Mouse (Mus musculus): ENCODE results near the gene Sec24d. TPM values are rescaled to one million over a fixed set of nuclear protein-coding genes. Genes with fewer than 3 reads are reported as not detected.

Sec24d gene
- total RNA-seq (2021) = 10 to 100 TPM; 22.0 to 24.2 TPM
- long read RNA-seq, transcript Sec24d-201 (23 exons, 3,903 nt) = major isoform, 16 of 23 reads
- long read RNA-seq, partial matches to known transcripts = 6 of 23 reads
- long read RNA-seq, other reads (novel, unspliced or antisense) = 1 of 23 reads

GRCm38 (mm10) chr3:123266753-123267651 is at the start of gene Sec24d:
TSS of gene Sec24d (plus strand) at chr3:123267455.
- peak; percentile 66 to 87 for DNase-seq (ENCODE audit: low spot score in 2 of 2)

- no peak for DNase-seq (ENCODE audit: low spot score in 2 of 2)
Measured at GRCm38 (mm10) chr3:123218646-123219045, 48.6 kb upstream of the Sec24d start.

- DNase-seq (ENCODE audit: low spot score in 2 of 2) = no peak
Measured at GRCm38 (mm10) chr3:123227276-123227675, 40.0 kb upstream of the Sec24d start.

- DNase-seq (ENCODE audit: low spot score in 2 of 2) = no peak
Measured at GRCm38 (mm10) chr3:123231639-123232038, 35.6 kb upstream of the Sec24d start.

GRCm38 (mm10) chr3:123234191-123234836 is 32.9 kb upstream of the Sec24d start:
- peak; percentile 8 to 74 for DNase-seq (ENCODE audit: low spot score in 2 of 2)

- no peak for DNase-seq (ENCODE audit: low spot score in 2 of 2)
Measured at GRCm38 (mm10) chr3:123235495-123235894, 31.8 kb upstream of the Sec24d start.

GRCm38 (mm10) chr3:123235921-123236320 is 31.3 kb upstream of the Sec24d start, which contains the start of gene Synpo2:
TSS of gene Synpo2 (minus strand) at chr3:123236149.
- DNase-seq (ENCODE audit: low spot score in 2 of 2) = peak; percentile 30 to 36

GRCm38 (mm10) chr3:123237039-123237438 is 30.2 kb upstream of the Sec24d start:
- DNase-seq (ENCODE audit: low spot score in 2 of 2) = no peak

GRCm38 (mm10) chr3:123237446-123237845 is 29.8 kb upstream of the Sec24d start:
- DNase-seq (ENCODE audit: low spot score in 2 of 2) = no peak

GRCm38 (mm10) chr3:123244376-123244775 is 22.9 kb upstream of the Sec24d start:
- DNase-seq (ENCODE audit: low spot score in 2 of 2) = no peak

GRCm38 (mm10) chr3:123245646-123246045 is 21.6 kb upstream of the Sec24d start:
- no peak for DNase-seq (ENCODE audit: low spot score in 2 of 2)

GRCm38 (mm10) chr3:123256181-123257101 is 10.8 kb upstream of the Sec24d start:
- no peak for DNase-seq (ENCODE audit: low spot score in 2 of 2)

GRCm38 (mm10) chr3:123258709-123259108 is 8.5 kb upstream of the Sec24d start:
- DNase-seq (ENCODE audit: low spot score in 2 of 2) = no peak

- peak in 1 of 2 experiments; percentile 50 for DNase-seq (ENCODE audit: low spot score in 2 of 2)
Measured at GRCm38 (mm10) chr3:123264706-123265105, 2.5 kb upstream of the Sec24d start.

- DNase-seq (ENCODE audit: low spot score in 2 of 2) = peak; percentile 42 to 58
Measured at GRCm38 (mm10) chr3:123267741-123268201, 516 bp downstream of the Sec24d start.

GRCm38 (mm10) chr3:123282866-123283615 is 15.8 kb downstream of the Sec24d start:
- DNase-seq (ENCODE audit: low spot score in 2 of 2) = no peak

GRCm38 (mm10) chr3:123284284-123284683 is 17.0 kb downstream of the Sec24d start:
- DNase-seq (ENCODE audit: low spot score in 2 of 2) = no peak

GRCm38 (mm10) chr3:123285649-123286048 is 18.4 kb downstream of the Sec24d start:
- DNase-seq (ENCODE audit: low spot score in 2 of 2) = no peak

- no peak for DNase-seq (ENCODE audit: low spot score in 2 of 2)
Measured at GRCm38 (mm10) chr3:123288856-123289570, 21.8 kb downstream of the Sec24d start.
